Mouse (Mus musculus) bone marrow, adult 2 months (tissue): ENCODE measurements around the gene Ppil4.

Experiments used
- CTCF ChIP-seq: fragments of 200-500 bp; IDR thresholded peaks from 2 replicates; pipeline ENCODE4 v1.5.1; 2011; ENCODE audit warnings: low read length, control low read depth; ENCODE audit not compliant: control insufficient read depth, insufficient read depth
- POLR2A ChIP-seq: fragments of 200-500 bp; IDR thresholded peaks from 2 replicates; pipeline ENCODE4 v1.6.1; 2011; ENCODE audit warnings: low read depth, mild to moderate bottlenecking, control low read depth, low read length, borderline replicate concordance; ENCODE audit not compliant: control insufficient read depth

DNA sequence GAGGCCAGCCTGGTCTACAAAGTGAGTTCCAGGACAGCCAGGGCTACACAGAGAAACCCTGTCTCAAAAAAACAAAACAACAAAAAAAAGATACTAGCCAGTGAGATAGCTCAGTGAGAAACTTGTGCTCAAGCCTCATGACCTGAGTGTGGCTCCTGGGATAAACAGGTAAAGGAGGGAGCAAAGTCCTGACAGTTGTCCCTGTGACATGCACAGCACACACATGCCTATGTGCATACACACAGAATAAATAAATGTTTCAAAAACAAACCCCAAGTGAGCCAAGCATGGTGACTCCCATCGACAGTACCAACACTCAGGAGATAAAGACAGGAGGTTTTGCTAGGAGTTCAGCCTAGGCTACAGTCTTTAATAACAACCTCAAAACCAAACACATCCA lies 19.9 kb upstream of the Ppil4 start:
- TF ChIP-seq CTCF (no peak), POLR2A (no peak)
